Mouse (Mus musculus) cerebellum, adult 18-20 months (tissue): ENCODE data around the gene Cbx2.

ENCODE experiments used
- DNase-seq, 2 experiments: peaks; one replicate each; pipeline ENCODE4 v3.0.0; 2021

Gene Cbx2

DNA sequence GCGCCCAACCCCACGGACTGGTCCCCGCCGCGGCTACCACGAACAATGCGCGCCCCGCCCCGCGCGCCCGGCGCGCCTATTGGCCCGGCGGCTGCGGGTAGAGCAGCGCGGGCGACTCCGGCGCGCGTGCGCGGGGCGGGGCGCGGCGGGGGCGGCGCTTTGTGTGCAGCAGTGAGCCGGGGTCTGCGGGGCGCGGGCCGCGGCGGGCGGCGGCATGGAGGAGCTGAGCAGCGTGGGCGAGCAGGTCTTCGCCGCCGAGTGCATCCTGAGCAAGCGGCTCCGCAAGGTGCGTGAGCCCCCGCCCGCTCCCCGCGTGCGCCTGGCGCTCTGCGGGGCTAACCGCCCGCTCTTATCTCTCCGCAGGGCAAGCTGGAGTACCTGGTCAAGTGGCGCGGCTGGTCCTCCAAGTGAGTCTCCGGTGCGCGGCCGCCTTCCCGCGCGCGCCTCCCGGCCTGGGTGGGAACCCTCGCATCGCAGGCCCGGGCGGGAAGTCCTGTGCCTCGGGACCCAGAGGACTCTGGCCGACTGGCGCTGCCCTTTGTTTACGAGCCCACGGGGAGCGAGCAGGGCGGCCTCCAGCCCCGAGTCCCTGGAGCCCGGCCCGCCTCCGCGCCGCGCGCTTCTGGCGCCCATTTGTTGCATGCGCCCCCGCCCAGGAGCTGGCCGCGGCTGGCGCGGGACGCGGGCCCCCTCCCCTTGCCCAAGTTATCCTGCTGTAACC is at the start of gene Cbx2:
Gene Cbx2, plus strand, starts transcription at position 68 of the 721 bp plus-strand sequence.
- peak; percentile 83 to 93 for DNase-seq

DNA sequence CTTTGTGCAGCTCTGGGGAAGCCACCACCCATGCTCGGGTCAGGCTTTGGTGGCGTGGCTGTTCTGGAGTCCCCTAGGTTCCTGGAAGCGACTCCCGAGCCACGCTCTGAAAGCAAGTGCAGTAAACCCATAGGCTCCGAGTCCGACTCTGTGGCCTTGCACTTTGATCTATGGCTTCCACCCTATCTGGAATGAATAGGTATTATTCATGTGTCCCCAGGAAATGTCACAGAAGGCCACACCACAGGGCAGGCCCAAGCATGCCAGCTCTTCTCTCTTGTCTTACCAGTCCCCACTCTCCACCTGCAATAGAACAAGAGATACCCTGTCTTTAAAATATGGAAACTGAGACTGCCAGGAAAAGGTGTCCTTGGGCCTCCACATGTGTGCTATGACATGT is 48.4 kb upstream of the Cbx2 start:
- no peak for DNase-seq

DNA sequence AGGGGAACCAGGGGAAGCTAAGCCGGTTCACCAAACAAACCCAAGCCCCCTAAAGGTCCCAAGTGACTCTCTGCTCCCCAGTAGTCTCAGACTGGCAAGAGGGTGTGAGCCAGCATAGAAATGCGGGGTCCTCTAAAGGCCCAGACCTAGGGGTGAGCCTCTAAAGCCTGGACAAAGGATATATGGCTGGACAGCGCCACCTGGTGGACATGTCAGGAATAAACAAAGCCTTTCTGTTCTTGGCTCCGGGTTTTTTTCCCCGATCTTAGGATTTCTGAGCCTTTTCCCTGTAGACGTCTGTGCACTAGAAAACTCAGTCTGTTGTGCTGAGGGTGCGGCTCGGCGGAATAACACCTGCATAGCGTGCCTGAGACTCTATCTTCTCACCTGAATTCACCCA is 47.3 kb upstream of the Cbx2 start:
- DNase-seq: peak; percentile 82 to 91

DNA sequence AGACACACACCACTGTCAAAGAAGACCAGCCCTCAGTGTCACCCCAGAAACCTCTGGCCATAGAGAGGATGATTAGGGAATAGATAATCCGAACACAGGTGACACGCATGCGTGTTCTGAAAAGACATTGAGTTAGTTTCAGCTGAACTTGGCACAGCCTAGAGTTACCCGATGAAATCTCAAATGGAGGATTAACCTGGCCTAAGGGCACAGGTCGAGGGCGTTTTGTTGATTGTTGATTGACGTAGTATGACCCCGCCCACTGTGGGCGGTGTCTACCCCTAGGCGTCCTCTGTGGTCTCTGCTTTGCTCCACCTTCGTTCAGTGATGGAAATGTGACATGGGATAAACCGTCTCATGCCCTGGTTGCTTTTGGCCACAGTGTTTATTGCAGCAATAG is 46.8 kb upstream of the Cbx2 start:
- peak; percentile 27 to 44 for DNase-seq

DNA sequence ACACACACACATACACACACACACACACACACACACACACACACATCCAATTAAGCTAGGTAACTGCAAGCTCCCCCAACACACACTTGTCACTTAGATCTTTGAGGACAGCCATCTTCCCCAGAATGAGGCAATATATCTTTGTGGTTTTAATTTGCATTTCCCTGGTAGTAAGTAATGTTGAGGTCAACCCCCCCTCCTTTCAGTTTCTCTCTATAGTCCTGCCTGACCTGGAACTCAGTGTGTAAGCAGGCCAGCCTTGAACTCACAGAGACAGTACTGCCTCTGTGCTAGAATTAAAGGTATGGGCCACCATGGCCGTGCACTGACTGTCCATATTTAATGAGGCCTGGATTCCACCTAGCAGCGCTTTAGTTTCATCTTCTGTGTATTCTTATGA is 42.4 kb upstream of the Cbx2 start:
- no peak for DNase-seq

DNA sequence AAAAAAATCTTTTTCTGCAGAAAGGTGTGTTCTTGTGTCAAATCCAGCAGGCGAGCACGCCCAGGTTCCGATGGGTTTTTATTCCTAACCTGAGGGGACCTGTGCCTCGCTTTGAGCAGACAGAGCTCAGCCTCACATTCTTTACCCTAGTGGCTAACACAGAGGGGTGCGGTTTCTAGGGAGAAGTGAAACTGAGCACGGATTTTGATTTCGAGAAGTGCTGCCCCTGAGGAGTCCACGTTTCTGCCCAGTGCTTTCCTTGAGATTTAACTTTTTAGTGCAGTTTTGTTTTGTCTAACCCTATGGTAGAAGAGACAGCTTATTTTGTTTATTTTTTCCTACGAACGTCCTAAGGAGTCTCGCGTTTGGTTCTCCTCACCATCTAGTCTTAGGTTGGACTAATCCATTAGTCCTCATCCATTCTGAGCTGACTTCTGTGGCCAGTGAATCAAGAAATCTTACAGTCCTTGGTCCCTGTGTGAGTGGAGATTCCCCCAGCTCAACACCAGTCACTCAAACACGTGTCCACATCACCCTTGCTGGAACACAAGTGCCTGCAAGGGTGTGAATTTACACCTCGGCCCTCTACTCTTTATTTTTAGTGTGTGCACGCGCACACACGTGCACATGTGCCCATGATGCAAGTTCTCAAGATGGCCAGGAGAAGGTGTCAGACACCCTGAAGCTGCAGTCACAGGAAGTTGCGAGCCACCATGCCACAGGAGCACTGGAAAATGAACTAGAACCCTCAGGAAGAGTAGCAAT is 41.6 kb upstream of the Cbx2 start:
- DNase-seq: no peak

DNA sequence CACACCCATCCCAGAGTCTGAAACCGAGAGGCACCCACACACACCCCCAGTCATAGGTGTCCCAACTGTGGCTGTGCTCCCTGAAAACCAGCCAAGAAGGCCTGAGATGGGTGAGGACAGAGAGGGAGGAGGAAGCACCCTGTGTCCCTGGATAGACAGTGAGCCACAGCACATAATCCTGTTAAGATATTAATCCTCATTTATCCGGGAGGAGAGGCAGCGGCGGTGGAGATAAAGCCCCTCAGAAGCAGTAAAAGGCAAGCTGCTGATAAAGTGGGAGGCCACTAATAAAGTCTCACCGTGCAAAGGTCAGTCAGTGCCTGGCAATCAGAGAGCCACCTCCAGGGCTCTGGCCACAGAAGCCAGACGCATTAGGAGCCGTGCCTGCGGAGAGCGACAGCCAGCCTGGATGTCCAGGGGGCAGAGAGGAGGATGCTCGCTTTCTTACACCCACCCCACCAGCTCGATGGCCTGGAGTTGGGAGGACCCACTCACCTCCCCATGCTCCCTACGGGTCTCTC is 40.1 kb upstream of the Cbx2 start:
- DNase-seq: no peak

DNA sequence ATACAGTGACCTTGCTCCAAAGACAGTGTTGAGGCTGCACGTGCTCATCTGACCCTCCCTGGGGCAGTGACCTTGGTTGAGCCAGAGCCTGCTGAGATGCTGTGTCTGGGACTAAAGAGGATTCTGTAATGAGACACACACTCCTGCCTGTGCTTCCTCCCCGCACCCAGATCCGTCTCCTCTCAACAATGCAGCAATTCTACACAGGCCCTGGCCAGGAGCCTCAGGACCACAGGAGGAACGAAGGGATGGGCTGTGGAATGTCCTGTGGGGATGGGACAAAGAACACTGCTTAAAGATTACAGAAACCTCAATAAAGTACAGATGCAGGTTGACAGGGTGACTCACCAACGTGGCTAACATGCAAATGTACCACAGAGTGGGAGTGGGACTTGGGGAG is 37.2 kb upstream of the Cbx2 start:
- no peak for DNase-seq

DNA sequence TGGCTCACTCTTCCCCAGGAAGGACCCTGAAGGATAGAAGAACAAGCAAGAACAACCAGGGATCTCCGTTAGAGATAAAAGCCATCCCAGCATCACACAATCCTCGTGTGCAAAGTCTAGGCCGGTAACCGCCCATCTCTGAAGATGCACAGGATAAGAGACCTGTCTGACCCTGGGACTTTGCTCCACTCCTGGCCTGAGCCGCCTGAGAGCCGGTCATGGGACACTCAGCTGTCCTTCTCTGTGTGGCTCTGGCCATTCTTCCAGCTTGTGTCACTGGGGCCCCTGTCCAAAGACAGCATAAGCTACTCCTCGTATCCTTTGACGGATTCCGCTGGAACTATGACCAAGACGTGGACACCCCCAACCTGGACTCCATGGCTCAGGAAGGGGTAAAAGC is 34.8 kb upstream of the Cbx2 start, which contains the start of gene Enpp7:
Gene Enpp7, plus strand, starts transcription at position 190 of the 400 bp plus-strand sequence.
- DNase-seq: no peak

DNA sequence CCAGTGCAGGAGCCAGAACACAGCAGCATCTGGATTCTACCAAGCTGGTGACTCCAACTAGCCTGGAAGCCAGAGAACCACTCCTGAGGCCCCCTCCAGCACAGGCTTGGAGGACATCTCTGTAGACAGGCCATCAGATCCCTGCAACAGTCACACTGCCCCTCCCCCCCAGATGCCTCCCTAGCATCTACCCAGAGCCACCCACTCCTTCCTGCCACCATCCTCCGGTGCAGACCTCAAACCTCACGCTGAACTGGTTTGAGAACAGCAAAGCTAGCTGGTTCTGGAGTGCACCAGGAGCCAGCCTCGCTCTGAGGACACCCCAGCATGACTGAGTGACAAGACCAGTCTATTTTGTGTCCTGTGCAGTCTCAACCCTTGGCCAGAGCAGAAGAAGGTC is 30.0 kb upstream of the Cbx2 start:
- no peak for DNase-seq

DNA sequence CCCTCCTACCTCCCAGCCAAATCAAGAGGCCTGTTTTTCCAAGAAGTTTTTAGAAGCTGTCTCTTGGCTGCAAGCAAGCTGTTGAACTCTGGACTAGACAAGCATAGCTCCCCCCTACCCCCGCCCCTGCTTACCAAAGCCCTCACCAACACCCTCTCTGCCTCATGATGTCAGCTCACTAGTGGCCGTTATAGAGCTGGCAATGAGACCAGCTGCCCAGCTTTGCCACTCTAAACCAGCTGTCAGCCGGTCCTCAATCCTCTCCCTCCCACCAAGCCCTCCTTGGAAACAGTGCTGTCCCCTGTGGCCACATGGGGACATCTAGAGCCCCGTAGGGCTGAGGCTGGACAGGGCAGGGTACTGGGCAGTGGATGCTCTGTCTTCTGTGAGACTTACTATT is 27.3 kb upstream of the Cbx2 start:
- no peak for DNase-seq

DNA sequence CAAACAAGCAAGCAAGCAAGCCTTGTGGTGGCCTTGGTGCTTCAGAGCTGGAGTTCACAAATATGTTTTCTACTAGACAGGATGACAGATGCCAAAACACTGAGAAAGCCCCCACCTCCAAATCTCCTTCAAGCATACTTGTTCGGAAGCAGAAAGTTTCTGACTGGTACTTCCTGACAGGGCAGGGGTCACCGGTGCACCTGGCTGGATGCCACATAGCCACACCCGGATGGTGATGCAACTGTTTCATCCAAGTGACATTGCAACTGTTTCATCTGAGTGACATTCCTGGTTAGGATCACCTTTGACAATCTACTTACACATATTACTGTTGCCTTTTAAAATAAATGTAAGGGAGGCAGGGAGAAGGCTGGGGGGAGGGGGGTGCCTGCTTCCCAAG is 25.6 kb upstream of the Cbx2 start:
- DNase-seq: no peak

DNA sequence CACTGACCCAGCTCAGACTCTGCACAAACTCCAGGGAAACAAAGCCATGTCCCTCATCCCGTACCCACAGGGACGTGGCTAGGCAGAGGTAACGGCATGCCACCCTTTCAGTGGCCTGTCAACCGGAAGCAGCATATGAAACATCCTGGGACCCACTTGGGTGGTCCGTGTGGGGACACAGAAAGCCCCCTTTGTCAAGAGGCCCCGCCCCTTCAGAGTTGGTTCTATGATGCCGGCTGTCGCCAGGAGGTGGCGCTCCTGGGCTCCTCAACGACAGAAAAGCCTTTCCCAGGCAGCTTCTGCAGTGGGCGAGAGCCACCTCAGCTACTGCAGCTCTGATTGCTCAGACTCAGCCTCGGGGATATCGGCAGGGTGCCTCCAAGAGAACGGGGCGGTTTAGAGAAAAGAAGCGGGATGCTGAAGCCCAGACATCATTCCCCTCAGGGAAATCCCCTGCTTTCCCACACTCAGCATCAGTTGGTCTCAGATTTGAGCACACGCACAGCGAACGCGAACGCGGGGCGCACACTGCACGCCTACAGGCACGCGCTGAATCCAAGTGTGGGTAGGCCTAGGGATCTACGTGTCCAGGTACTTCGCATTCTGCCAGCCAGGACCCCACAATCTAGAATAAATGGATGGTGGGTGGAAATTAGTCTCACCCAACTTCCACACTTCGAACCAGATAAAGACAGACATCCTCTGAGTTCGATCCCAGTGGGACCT is 24.1 kb upstream of the Cbx2 start:
- DNase-seq: peak; percentile 81 to 90

DNA sequence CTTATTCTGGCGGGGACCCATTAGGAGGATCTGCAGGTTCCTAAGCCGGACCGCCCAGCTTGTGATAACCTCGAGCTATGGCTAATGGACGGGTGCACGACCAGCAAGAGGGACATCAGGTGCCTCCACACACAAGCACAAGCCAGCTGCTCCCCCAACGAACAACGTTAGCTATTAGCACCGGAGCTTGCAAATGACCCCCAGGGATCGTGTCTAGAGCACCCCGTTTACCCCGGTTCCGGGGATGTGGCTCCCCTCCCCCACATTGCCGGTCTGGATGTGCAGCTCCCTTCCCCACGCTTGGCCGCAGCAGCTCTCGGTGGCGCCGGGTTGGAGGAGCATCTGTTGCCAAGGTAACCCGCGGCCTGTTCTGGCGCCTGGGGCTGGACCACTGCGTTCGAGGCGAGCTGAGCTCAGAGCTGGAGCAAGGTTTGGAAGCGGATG is 23.4 kb upstream of the Cbx2 start:
- peak; percentile 56 to 62 for DNase-seq

DNA sequence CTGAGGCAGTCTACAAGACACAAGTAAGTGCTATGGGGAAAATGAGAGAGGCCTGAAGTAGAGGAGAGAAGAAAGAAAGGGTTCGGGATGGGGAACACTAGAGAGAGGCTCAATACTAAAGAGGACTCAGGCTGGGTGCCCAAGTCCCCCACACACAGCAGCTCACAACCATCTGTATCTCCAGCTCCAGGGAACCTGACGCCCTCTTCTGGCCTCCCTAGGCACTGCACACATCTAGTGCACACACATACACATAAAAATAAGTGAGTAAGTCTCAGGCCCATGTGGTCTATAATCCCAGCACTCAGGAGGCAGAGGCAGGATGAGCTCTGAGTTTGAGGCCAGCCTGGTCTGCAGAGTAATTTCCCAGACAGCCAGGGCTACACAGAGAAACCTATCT is 21.9 kb upstream of the Cbx2 start:
- DNase-seq: no peak

DNA sequence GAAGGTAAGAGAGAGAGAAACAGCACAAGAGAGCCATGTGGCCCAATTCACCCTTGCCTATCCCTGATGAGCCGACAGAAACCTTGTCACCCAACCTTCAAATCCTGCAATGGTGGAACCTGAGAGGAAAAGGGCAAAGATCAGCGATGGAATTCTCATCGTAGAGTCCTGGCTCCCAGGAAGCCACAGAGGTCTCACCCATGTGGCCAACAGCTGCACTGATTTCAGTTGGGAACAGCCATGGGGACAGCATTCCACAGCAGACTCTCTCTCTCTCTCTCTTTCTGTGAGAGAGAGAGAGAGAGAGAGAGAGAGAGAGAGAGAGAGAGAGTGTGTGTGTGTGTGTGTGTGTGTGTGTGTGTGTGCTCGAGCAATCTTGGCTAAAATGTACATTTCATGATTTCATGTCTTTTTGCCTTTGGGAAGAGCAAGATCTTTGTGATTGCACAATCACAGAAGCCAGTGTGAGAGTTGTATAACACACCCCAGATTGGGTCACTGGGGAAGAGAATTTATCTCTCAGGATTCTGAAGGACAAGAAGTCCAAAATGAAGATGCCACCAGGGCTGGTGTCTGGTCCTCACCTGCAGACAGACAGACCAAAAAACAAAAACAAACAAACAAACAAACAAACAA is 21.2 kb upstream of the Cbx2 start:
- DNase-seq: no peak

DNA sequence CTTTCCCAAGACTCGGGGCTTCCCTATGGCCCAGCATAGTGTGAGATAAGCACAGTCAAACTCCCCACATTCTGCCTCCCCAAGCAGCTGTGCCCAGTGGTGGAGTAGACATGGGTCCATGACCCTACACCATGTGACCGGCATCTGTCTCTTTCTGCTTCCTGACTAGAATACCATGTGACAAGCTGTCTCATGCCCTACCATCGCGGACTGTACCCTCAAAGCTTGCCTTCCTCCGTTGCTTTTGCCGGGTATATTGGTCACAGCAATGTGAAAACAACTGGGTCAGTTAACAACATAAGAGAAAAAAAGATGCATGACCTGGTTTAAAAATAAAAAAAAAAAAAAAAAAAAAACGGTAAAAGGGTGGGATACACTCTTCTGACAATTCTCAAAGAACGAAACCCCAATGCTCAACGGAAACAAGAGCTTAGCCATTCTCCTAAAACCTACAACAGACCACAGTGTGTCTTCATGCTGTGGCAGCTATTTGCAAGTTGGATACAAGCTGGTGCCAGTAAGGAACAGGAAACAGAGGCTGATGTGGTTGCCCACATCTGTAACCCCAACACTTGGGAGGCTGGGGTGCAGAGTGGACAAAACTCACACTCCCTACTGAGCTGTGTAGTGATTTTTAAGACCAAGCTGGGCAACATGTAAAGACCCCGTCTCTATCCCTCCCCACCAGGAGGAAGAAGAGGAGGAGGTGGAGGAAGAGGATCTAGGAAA is 17.1 kb upstream of the Cbx2 start:
- DNase-seq: no peak

DNA sequence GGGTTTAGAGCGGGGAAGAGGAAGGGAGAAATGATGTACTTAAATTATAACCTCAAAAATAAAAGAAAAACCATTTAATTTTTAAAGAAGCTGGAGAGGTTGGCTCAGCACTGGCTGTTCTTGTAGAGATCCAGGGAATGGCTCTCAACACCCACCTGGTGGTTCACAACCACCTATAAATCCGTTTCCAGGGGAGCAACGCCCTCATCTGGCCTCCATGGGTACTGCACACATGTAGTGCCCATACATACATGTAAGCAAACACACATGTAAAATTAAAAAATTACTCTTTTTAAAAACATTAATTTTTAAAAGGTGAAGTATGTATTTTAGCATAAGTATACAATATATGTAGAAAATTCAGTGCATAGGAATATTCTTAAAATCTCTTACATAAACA is 16.3 kb upstream of the Cbx2 start:
- DNase-seq: no peak

DNA sequence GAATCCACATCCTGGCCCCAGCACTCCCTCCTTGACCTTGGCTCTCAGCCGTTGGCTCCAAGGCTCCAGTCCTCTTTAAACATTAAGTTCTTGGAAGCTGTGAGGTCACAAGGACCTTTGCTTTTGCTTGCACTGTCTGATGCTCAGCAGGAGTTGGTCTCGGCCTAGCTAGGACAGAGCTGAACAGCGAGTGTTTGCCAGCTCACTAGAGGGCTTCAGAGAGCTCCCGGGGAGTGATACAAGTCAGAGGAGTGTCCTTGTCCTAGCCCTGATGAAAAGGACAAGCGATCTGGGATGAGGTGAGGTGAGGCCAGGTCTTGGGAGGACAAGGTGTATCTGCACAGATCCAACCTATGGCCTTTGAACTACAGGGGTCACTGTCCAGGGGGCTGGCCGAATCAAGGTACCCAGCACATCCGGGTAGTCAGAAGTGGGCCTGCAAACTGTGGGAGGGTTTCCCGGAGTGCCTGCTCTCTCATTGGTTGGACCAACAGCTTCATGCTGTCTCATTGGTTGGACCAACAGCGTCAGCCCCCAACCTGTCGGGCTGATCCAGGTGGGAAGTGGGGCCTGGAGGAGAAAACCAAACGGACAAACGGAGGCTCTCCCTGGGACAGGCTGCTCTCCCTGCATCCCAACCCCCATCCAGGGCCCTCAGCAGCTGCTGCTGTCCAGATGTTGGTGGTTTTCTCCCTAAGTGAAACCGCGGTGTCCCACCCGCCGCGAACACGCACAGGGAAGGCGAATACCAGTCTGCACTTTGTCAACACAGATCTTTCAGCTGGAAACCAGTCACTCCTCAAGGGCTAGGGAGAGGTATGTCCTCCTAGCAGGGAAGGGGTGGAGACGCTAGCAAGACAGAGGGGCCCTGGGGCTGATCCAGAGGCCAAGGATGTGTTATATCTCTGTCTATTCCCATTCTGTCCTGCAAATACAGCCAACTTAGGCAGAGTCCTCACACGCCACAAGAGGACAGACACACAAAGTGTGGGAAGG is 15.0 kb upstream of the Cbx2 start:
- DNase-seq: no peak

DNA sequence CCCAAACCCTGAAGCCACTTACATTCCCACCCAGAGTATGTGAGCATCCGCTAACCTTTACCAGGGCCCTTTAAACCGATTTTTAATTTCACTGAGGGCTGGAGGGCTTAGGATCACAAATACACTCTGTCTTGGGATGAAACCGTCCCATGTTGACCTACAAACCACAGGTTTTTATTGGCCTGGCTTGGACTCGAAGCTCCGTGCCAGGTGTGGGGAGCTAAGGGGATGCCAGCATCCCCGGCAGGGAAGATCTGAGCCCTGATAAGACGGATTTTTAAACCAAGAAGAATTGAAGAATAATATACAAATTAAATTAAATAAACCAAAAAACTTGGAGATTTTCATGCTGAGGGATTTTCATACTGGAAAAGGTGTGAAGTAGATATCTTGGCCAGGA is 8.3 kb upstream of the Cbx2 start:
- no peak for DNase-seq

DNA sequence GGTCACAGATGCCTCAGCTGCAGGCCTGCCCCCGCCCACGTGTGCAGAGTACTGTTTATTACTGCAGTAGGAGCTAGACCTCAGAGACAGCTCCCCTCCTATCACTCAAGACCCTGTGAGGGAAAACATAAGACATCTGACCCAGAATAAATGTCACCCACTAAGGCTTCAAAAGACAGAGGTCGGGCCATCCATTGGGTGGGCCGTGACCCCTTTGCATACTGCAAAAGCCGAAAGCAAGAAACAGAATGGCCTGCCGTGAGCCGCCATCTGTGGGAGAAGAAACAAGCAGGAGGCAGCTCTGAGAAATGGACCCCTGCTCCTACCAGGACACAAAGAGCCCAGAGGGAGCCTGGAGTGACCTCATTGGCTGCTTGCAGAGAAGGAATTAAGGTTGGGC is 5.3 kb upstream of the Cbx2 start:
- no peak for DNase-seq
